Mouse (Mus musculus) heart, embryonic 13.5 days (tissue): ENCODE data around the gene Faah. TPM values are rescaled to one million over a fixed set of nuclear protein-coding genes. Genes with fewer than 3 reads are reported as not detected.

Experiments
- ATAC-seq: fragments of 200-750 bp; cut with Nextera tagmentation; 2 replicates; pipeline ENCODE4 v1.8.0; 2017; ENCODE audit warnings: moderate TSS enrichment; ENCODE audit not compliant: insufficient number of reproducible peaks, low FRiP score, low TSS enrichment; ENCODE audit errors: extremely low read depth
- H3K27ac ChIP-seq: fragments of 300-500 bp; sonication (generic); replicated peaks from 2 replicates; pipeline ENCODE4 v1.5.1; 2015; ENCODE audit warnings: moderate library complexity, mild to moderate bottlenecking, inconsistent platforms
- H3K27me3 ChIP-seq: fragments of 300-500 bp; sonication (generic); replicated peaks from 2 replicates; pipeline ENCODE4 v1.6.1; 2015; ENCODE audit warnings: mild to moderate bottlenecking, inconsistent platforms
- H3K36me3 ChIP-seq: fragments of 300-500 bp; sonication (generic); 2 replicates; pipeline ENCODE4 v1.6.1; 2015; ENCODE audit warnings: mild to moderate bottlenecking, inconsistent platforms
- H3K4me1 ChIP-seq: fragments of 300-500 bp; sonication (generic); 2 replicates; pipeline ENCODE4 v1.6.1; 2015; ENCODE audit warnings: inconsistent platforms
- H3K4me2 ChIP-seq: fragments of 300-500 bp; sonication (generic); 2 replicates; pipeline ENCODE4 v1.6.1; 2015; ENCODE audit warnings: inconsistent platforms, mild to moderate bottlenecking, moderate library complexity
- H3K4me3 ChIP-seq: fragments of 300-500 bp; sonication (generic); 2 replicates; pipeline ENCODE4 v1.5.1; 2015; ENCODE audit warnings: moderate library complexity, mild to moderate bottlenecking, inconsistent platforms
- H3K9ac ChIP-seq: fragments of 300-500 bp; sonication (generic); 2 replicates; pipeline ENCODE4 v1.6.1; 2015; ENCODE audit warnings: inconsistent platforms, mild to moderate bottlenecking, moderate library complexity
- H3K9me3 ChIP-seq: fragments of 300-500 bp; sonication (generic); 2 replicates; pipeline ENCODE4 v1.6.1; 2016; ENCODE audit warnings: inconsistent platforms
- WGBS: fragments of 180-500 bp; shearing (Covaris S2); methylation state at CpG from one replicate; pipeline ENCODE4 v1.1.7; 2015; ENCODE audit warnings: mixed read lengths; 5-methylcytosine and 5-hydroxymethylcytosine counted together
- polyA plus RNA-seq: library from polyadenylated mRNA; unstranded; fragments of >200 nt; fragmentation: Nextera tagmentation; extraction: Ambion mirVana; gene quantifications from 2 replicates; pipeline ENCODE4 v1.2.1, GENCODE M21; 2015

The Faah gene
- polyA plus RNA-seq, 1 experiment from 2014 or later: 2.1 TPM

DNA sequence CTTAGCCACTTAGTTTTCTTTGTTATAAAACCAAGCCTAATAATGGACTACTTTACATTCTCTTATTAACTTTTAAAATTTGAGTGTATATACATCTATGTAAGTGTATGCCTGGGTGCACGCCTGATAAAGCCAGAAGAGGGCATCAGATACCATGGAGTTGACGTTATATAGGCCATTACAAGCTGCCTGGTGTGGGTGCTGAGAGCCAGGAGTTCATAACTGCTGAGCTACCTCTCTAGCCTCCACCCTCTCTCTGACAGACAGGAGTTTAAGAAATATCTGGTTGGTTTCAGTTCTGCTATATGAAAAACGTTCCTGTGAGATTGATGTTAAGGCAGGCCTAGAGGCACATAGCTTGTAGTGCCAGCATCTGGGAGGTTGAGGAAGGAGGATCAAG lies 24.5 kb upstream of the Faah start:
- H3K9ac ChIP-seq: no peak overlapping the region

DNA sequence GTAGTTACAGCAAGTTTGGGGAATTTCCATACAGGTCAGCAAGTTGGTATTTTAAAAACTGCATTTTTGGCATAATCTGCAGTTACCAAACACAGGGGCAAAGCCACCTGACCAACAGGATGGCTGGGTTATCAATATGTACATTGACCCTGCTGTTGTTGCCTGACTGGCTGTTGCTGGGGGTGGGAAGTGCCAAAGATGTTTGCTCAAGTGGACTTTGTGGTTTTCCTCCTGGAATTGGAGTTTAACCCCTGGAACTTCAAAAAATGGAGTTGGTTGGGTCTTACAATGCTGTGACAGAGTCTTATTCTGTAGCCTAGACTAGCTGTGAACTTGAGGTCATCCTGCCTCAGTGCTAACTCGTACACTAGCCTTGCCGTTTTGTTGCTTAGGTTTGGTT lies 22.7 kb upstream of the Faah start:
- H3K9me3 ChIP-seq: no peaks in the 10 kb centered on the region
- H3K4me3 ChIP-seq: no peak overlapping the region
- H3K36me3 ChIP-seq: peaks cover 81% of the 10 kb centered on the region
- H3K9ac ChIP-seq: no peak overlapping the region
- H3K27me3 ChIP-seq: no peaks in the 10 kb centered on the region
- 85% methylated on average over 2 of the region's 2 CpGs for WGBS
- H3K4me2 ChIP-seq: no peak overlapping the region
- no peak overlapping the region for H3K27ac ChIP-seq
- no peak for ATAC-seq
- H3K4me1 ChIP-seq: no peaks in the 10 kb centered on the region

More for the DNA sequence above, 24.5 kb upstream of the Faah start:
- ATAC-seq: no peak
- H3K27me3 ChIP-seq: no peaks in the 10 kb centered on the region
- 60% methylated on average over 3 of the region's 3 CpGs for WGBS
- H3K4me2 ChIP-seq: no peak overlapping the region
- no peak overlapping the region for H3K27ac ChIP-seq
- H3K9me3 ChIP-seq: no peaks in the 10 kb centered on the region
- H3K36me3 ChIP-seq: peaks cover 70% of the 10 kb centered on the region
- H3K4me3 ChIP-seq: no peak overlapping the region
- no peaks in the 10 kb centered on the region for H3K4me1 ChIP-seq

DNA sequence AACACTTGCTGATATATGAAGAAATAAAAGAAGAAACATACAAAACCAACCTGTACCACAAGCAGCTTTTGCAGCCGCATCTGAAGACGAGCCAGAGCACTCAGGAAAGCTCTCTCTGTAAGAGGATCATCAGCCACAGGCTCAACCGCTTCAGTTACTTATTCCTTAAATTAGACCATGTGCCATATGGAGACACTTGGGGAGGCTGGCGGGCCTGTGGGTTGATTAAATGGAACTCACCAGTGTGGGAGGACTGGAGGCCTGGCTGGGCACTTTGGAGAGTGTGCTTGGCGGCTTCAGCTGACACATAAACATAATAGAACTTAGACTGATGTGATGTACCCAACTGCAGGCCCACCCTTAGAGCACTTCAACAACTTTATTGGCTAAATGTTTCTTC lies 15.6 kb upstream of the Faah start:
- Histone ChIP-seq H3K27me3 (no peaks in the 10 kb centered on the region), H3K9me3 (no peaks in the 10 kb centered on the region), H3K36me3 (peaks cover 63% of the 10 kb centered on the region), H3K27ac (no peak overlapping the region), H3K4me2 (no peak overlapping the region), H3K9ac (no peak overlapping the region), H3K4me3 (no peak overlapping the region), H3K4me1 (no peaks in the 10 kb centered on the region)
- WGBS: 88% methylated on average over 5 of the region's 5 CpGs
- ATAC-seq: no peak

DNA sequence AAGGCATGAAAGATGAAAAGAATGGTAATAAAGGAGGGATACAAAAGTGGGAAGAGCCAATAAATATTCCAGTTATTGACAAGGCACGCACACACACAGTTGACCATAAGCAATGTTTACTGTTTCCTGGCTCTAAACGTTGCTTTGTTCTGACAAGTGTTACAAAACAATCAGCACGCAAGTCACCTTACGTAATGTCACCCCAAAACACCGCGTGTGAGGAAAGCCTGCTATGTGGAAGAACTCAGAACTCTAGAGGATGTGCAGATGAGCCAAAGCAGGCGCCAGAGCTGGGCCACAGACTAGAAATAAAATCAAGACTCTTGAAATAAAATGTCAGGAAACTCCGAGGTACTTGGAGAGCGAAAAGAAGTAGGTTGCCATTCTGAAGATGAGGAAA lies 15.2 kb upstream of the Faah start:
- no peak overlapping the region for H3K4me3 ChIP-seq
- H3K27ac ChIP-seq: no peak overlapping the region
- H3K9ac ChIP-seq: no peak overlapping the region
- no peak for ATAC-seq
- H3K4me1 ChIP-seq: no peaks in the 10 kb centered on the region
- no peaks in the 10 kb centered on the region for H3K27me3 ChIP-seq
- 88% methylated on average over 9 of the region's 9 CpGs for WGBS
- no peaks in the 10 kb centered on the region for H3K9me3 ChIP-seq
- H3K4me2 ChIP-seq: no peak overlapping the region
- H3K36me3 ChIP-seq: peaks cover 59% of the 10 kb centered on the region

DNA sequence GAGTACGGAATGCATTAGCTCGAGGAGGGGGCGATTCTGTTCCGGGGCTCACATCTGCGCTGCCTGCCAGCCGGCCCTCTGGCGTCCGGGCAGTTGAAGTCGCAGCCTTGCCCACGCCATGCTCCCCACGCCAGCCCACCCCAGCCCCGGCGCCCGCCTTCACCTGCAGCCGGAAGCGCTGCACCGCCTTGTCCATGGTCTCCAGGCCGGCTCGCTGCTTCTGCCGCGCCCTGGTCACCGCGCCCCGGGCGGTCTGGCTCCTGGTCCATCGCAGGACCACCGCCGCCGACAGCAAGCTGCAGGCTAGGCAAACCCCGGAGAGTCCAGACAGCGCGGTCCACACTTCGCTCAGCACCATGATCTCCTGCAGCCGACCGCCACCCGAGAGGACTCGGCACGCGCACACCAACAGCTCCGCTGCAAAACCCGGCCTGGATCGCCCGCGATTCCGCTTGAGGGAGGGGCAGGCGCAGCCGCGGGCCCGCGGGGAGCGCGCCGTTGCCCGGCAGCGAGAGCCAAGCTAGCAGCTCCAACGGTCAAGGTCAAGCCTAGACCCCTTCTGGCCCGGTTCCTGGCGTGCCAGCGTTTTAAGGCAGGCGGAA lies 325 bp downstream of the Faah start:
- Histone ChIP-seq H3K9me3 (no peaks in the 10 kb centered on the region), H3K4me1 (peaks cover 11% of the 10 kb centered on the region), H3K9ac (peak overlapping the region; percentile 81), H3K4me2 (peak overlapping the region; percentile 99), H3K27ac (no peak overlapping the region), H3K27me3 (peaks cover 83% of the 10 kb centered on the region), H3K4me3 (peak overlapping the region; percentile 71), H3K36me3 (no peaks in the 10 kb centered on the region)
- no peak for ATAC-seq
- WGBS: under 1% methylated on average over 60 of the region's 60 CpGs

DNA sequence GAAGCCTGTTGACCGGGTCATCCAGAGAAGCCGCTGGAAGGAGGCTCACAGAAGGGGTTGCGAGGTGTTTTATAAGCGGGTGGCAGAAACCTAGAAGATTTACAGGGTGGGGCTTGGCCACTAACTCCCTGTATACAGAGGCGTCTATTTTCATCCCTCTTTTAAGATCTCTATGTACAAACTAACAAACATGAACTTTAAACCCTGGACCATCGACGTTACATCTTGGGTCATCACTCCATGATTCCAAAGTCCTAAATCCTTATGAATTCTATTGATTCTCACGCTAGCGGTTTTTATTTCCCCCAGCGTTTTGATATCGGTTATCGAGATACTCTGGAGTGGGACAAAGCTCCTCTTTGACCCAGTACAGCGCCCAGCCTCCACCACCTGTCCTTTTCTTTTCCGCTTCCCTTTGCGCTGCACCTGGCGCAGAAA lies 845 bp downstream of the Faah start:
- peaks cover 11% of the 10 kb centered on the region for H3K4me1 ChIP-seq
- no peaks in the 10 kb centered on the region for H3K36me3 ChIP-seq
- no peak for ATAC-seq
- H3K4me2 ChIP-seq: peak overlapping the region; percentile 99
- no peak overlapping the region for H3K27ac ChIP-seq
- H3K4me3 ChIP-seq: peak overlapping the region; percentile 71
- peak overlapping the region; percentile 81 for H3K9ac ChIP-seq
- H3K9me3 ChIP-seq: no peaks in the 10 kb centered on the region
- WGBS: 13% methylated on average over 16 of the region's 16 CpGs
- H3K27me3 ChIP-seq: peaks cover 83% of the 10 kb centered on the region

DNA sequence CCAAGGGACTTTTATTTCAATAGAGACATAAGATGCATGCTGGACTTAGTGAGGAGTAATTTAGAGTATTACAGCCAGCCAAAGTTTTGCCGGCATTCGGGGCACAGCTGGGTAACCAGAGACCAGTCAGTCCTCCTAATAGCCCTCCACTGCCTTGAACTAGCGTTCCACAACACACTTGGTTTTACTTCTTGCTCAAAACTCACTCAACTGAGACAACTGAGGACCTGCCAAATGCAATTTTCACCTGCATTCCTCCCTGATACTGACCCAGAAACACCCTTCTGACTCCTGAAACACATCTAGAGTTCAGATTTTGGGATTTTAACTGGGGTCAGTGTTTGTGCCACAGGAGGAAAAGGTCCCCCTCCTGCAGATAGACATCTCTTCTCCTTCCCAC lies 1.3 kb downstream of the Faah start:
- H3K9me3 ChIP-seq: no peaks in the 10 kb centered on the region
- H3K27me3 ChIP-seq: peaks cover 87% of the 10 kb centered on the region
- ATAC-seq: no peak
- H3K9ac ChIP-seq: no peak overlapping the region
- no peak overlapping the region for H3K4me2 ChIP-seq
- H3K4me1 ChIP-seq: peaks cover 11% of the 10 kb centered on the region
- peak overlapping the region; percentile 71; the same call in 1 of the 2 replicates for H3K4me3 ChIP-seq
- H3K36me3 ChIP-seq: no peaks in the 10 kb centered on the region
- WGBS: 53% methylated on average over 3 of the region's 3 CpGs
- H3K27ac ChIP-seq: no peak overlapping the region

DNA sequence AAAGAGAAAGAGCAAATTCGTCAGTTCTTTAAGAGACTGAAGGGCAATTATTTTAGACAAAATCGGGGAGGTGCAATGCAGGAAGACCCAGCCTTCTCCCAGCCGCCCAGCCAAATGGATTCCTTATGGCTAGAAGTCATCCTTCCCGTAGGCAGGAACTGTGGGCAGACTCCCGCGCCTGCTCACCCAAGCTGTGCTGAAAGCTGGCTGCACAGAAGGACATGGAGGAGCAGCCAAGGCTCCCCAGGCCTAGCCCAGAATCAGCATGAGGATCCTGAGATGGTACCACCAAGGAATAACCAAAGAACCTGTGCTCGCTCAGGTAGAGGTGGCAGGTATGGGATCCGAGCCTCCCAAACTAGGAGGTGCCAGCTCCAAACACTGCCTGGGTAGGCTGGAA lies 1.7 kb downstream of the Faah start:
- no peak overlapping the region for H3K9ac ChIP-seq
- WGBS: 60% methylated on average over 8 of the region's 8 CpGs
- peaks cover 11% of the 10 kb centered on the region for H3K4me1 ChIP-seq
- H3K27ac ChIP-seq: no peak overlapping the region
- peaks cover 91% of the 10 kb centered on the region for H3K27me3 ChIP-seq
- no peak for ATAC-seq
- no peak overlapping the region for H3K4me2 ChIP-seq
- no peak overlapping the region for H3K4me3 ChIP-seq
- H3K36me3 ChIP-seq: no peaks in the 10 kb centered on the region
- H3K9me3 ChIP-seq: no peaks in the 10 kb centered on the region

DNA sequence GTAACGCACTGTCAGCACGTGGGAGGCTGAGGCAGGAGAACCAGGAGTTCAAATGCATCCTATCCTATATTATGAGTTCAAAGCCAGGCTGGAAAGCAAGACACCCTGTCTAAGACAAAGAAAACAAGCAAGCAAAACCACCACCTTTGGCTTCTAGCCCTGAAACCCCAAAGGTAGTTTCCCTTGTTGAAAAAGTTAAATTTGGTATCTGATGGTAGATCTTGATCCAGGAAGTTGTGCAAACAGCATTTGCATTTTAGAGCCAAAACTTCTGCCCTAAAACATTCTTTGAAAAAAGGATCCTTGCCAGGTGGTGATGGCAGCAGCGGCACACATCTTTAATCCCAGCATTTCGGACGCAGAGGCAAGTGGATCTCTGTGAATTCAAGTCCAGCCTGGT lies 2.2 kb downstream of the Faah start:
- no peak for ATAC-seq
- Histone ChIP-seq H3K4me2 (no peak overlapping the region), H3K9me3 (no peaks in the 10 kb centered on the region), H3K27me3 (peaks cover 95% of the 10 kb centered on the region), H3K4me1 (peaks cover 11% of the 10 kb centered on the region), H3K36me3 (no peaks in the 10 kb centered on the region), H3K27ac (no peak overlapping the region), H3K4me3 (no peak overlapping the region), H3K9ac (no peak overlapping the region)
- 75% methylated on average over 5 of the region's 5 CpGs for WGBS

DNA sequence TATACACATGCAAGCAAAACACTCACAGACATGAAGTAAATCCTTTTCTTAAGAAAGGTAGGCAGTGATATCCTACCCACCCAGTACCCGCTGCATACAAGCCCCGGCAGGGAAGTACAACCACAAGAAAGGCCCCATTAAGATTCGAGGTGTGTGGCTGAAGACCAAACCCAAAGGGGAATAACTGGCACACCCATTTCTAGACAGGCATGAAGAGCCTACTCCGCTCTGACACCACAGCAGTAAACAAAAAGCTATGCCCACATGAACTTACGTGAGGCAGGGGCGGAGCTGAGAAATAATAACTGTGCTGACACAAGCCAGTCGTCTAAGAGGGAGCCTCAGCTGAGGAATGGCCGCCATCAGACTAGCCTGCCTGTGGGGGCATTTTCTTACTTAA lies 7.5 kb downstream of the Faah start:
- H3K9me3 ChIP-seq: no peaks in the 10 kb centered on the region
- H3K36me3 ChIP-seq: no peaks in the 10 kb centered on the region
- 69% methylated on average over 8 of the region's 8 CpGs for WGBS
- H3K27me3 ChIP-seq: peaks cover 52% of the 10 kb centered on the region
- H3K27ac ChIP-seq: no peak overlapping the region
- H3K4me1 ChIP-seq: peaks cover 18% of the 10 kb centered on the region
- no peak overlapping the region for H3K9ac ChIP-seq
- H3K4me2 ChIP-seq: no peak overlapping the region
- no peak for ATAC-seq
- no peak overlapping the region for H3K4me3 ChIP-seq

DNA sequence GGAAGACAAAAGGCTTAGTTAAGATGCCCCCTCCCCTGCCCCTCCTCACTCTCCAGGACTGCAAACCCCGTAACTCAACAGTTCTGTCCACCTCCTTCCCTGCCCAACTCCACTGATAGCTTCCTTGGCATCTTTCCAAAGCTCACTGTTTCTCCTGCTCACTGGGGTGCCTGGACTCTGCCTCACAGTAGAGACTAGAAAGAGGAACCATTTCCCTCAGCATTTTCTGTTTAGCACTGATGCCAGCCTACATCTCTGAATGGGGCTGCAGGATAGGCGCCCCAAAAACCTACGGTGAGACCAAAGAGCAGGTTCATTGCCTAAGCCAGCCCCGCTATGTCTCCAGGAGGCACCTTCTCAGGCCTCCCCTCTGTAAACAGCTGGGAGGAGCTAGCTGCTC lies 16.5 kb downstream of the Faah start:
- H3K27ac ChIP-seq: no peak overlapping the region
- peaks cover 16% of the 10 kb centered on the region for H3K4me1 ChIP-seq
- ATAC-seq: no peak
- no peaks in the 10 kb centered on the region for H3K9me3 ChIP-seq
- 58% methylated on average over 4 of the region's 4 CpGs for WGBS
- H3K4me2 ChIP-seq: no peak overlapping the region
- H3K9ac ChIP-seq: no peak overlapping the region
- peaks cover 51% of the 10 kb centered on the region for H3K27me3 ChIP-seq
- H3K4me3 ChIP-seq: no peak overlapping the region
- H3K36me3 ChIP-seq: no peaks in the 10 kb centered on the region

DNA sequence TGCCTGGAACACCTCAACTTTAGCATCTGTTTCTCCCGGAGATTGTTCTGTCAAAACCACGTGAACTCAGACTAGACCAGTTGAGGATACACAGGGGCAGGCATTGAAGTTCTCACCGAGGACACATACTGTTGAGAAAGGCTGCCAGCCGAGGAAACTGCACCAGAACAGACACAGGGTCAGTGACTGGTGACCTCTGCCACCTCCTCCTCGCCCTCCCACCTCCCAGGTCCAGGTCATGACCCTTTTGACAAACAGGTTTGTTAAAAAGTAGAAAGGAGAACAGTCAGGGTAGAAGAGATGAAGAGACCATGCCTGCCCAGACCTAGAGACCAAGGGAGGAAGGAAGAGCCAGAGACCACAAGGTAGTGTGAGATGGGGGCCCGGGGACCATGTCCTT lies 17.1 kb downstream of the Faah start:
- H3K4me2 ChIP-seq: no peak overlapping the region
- no peak overlapping the region for H3K27ac ChIP-seq
- peaks cover 13% of the 10 kb centered on the region for H3K4me1 ChIP-seq
- no peaks in the 10 kb centered on the region for H3K9me3 ChIP-seq
- peaks cover 55% of the 10 kb centered on the region for H3K27me3 ChIP-seq
- H3K4me3 ChIP-seq: no peak overlapping the region
- no peak for ATAC-seq
- 57% methylated on average over 6 of the region's 6 CpGs for WGBS
- H3K9ac ChIP-seq: no peak overlapping the region
- H3K36me3 ChIP-seq: no peaks in the 10 kb centered on the region
